Mouse (Mus musculus) cerebellum, adult 2 months (tissue): ENCODE measurements around the gene Haao.

Source experiments
- CTCF ChIP-seq: fragments of 200-500 bp; IDR thresholded peaks from 2 replicates; pipeline ENCODE4 v1.5.1; 2011; ENCODE audit warnings: low read depth, mild to moderate bottlenecking, control low read depth, low read length, moderate library complexity, borderline replicate concordance; ENCODE audit not compliant: insufficient read depth
- POLR2A ChIP-seq: fragments of 200-500 bp; IDR thresholded peaks from 2 replicates; pipeline ENCODE4 v1.6.1; 2011; ENCODE audit warnings: low read length, control low read depth, borderline replicate concordance; ENCODE audit not compliant: insufficient read depth

GRCm38 (mm10) chr17:83860224-83860623 is 12.5 kb upstream of the Haao start:
- TF ChIP-seq CTCF (no peak), POLR2A (no peak)
